Mouse (Mus musculus) embryonic facial prominence, embryonic 11.5 days (tissue): ENCODE results near the gene Ifngr2. TPM values are rescaled to one million over a fixed set of nuclear protein-coding genes. Genes with fewer than 3 reads are reported as not detected.
A peak's percentile ranks its signal among the peaks of the same experiment; 100 is the strongest.

ENCODE experiments used
- ATAC-seq: fragments of 200-750 bp; cut with Nextera tagmentation; replicated peaks from 2 replicates; pipeline ENCODE4 v1.8.0; 2017; ENCODE audit warnings: low read depth; ENCODE audit not compliant: insufficient number of reproducible peaks, low FRiP score, low TSS enrichment
- DNase-seq: peaks from one replicate; pipeline ENCODE4 v3.0.0-alpha.2; 2015; ENCODE audit warnings: low spot score
- H3K27ac ChIP-seq: fragments of 300-500 bp; sonication (generic); replicated peaks from 2 replicates; pipeline ENCODE4 v1.5.1; 2014; ENCODE audit warnings: mild to moderate bottlenecking, low read depth, low read length, control low read depth
- H3K27me3 ChIP-seq: fragments of 300-500 bp; sonication (generic); 2 replicates; pipeline ENCODE4 v1.6.1; 2014; ENCODE audit warnings: mild to moderate bottlenecking, low read length, moderate library complexity, mixed read lengths; ENCODE audit not compliant: control insufficient read depth, insufficient read depth
- H3K36me3 ChIP-seq: fragments of 300-500 bp; sonication (generic); replicated peaks from 2 replicates; pipeline ENCODE4 v1.6.1; 2014; ENCODE audit warnings: low read depth, mild to moderate bottlenecking, low read length, moderate library complexity, mixed read lengths; ENCODE audit not compliant: control insufficient read depth, insufficient read depth
- H3K4me1 ChIP-seq: fragments of 300-500 bp; sonication (generic); 2 replicates; pipeline ENCODE4 v1.6.1; 2014; ENCODE audit warnings: low read length, mixed read lengths; ENCODE audit not compliant: control insufficient read depth, insufficient read depth
- H3K4me2 ChIP-seq: fragments of 300-500 bp; sonication (generic); 2 replicates; pipeline ENCODE4 v1.6.1; 2014; ENCODE audit warnings: low read depth, mild to moderate bottlenecking, control low read depth, low read length, moderate library complexity
- H3K4me3 ChIP-seq: fragments of 300-500 bp; sonication (generic); 2 replicates; pipeline ENCODE4 v1.5.1; 2014; ENCODE audit warnings: low read depth, low read length, control low read depth
- H3K9ac ChIP-seq: fragments of 300-500 bp; sonication (generic); replicated peaks from 2 replicates; pipeline ENCODE4 v1.6.1; 2014; ENCODE audit warnings: mild to moderate bottlenecking, control low read depth, low read length
- H3K9me3 ChIP-seq: fragments of 300-500 bp; sonication (generic); replicated peaks from 2 replicates; pipeline ENCODE4 v1.6.1; 2016; ENCODE audit warnings: mild to moderate bottlenecking, low read length, inconsistent platforms, mixed read lengths; ENCODE audit not compliant: control insufficient read depth
- WGBS: fragments of 180-500 bp; shearing (Covaris S2); extraction: QIAGEN DNeasy Blood & Tissue Kit; methylation state at CpG from one replicate; pipeline ENCODE4 v1.1.7; 2014; 5-methylcytosine and 5-hydroxymethylcytosine counted together
- polyA plus RNA-seq: library from polyadenylated mRNA; unstranded; fragments of >200 nt; fragmentation: Nextera tagmentation; extraction: Ambion mirVana; gene quantifications from 2 replicates; pipeline ENCODE4 v1.2.1, GENCODE M21; 2014

The Ifngr2 gene
- polyA plus RNA-seq, 1 experiment from 2014 or later: 41.4 TPM

- no peak for ATAC-seq
Observed at GRCm38 (mm10) chr16:91575151-91575550, 28.3 kb downstream of the Ifngr2 start.

GRCm38 (mm10) chr16:91578980-91579720 is 32.3 kb downstream of the Ifngr2 start:
- Histone ChIP-seq H3K4me1 (no peaks in the 10 kb centered on the region), H3K9me3 (no peaks in the 10 kb centered on the region), H3K36me3 (no peaks in the 10 kb centered on the region; the same call in 1 of the 2 replicates), H3K27ac (no peak overlapping the region), H3K4me2 (no peak overlapping the region), H3K27me3 (no peaks in the 10 kb centered on the region), H3K4me3 (no peak overlapping the region), H3K9ac (no peak overlapping the region)
- WGBS: 82% methylated on average over 14 of the region's 14 CpGs
- ATAC-seq (no peak), DNase-seq (no peak)

More at GRCm38 (mm10) chr16:91575151-91575550, 28.3 kb downstream of the Ifngr2 start:
- Histone ChIP-seq H3K4me2 (no peak overlapping the region), H3K4me1 (no peaks in the 10 kb centered on the region), H3K36me3 (no peaks in the 10 kb centered on the region), H3K9ac (no peak overlapping the region), H3K4me3 (no peak overlapping the region), H3K9me3 (no peaks in the 10 kb centered on the region), H3K27ac (no peak overlapping the region), H3K27me3 (no peaks in the 10 kb centered on the region)
- WGBS: 70% methylated on average over 13 of the region's 13 CpGs
- DNase-seq: no peak

GRCm38 (mm10) chr16:91582307-91582706 is 35.4 kb downstream of the Ifngr2 start:
- no peaks in the 10 kb centered on the region for H3K4me1 ChIP-seq
- no peaks in the 10 kb centered on the region; the same call in none of the 2 replicates for H3K36me3 ChIP-seq
- H3K9me3 ChIP-seq: no peaks in the 10 kb centered on the region
- H3K9ac ChIP-seq: no peak overlapping the region
- WGBS: 58% methylated on average over 2 of the region's 2 CpGs
- peak; percentile 66 for DNase-seq
- no peaks in the 10 kb centered on the region for H3K27me3 ChIP-seq
- no peak overlapping the region for H3K27ac ChIP-seq
- no peak for ATAC-seq
- no peak overlapping the region for H3K4me2 ChIP-seq
- no peak overlapping the region for H3K4me3 ChIP-seq

GRCm38 (mm10) chr16:91585617-91586016 is 38.7 kb downstream of the Ifngr2 start:
- Histone ChIP-seq H3K4me3 (no peak overlapping the region), H3K36me3 (no peaks in the 10 kb centered on the region; the same call in none of the 2 replicates), H3K4me2 (no peak overlapping the region), H3K9me3 (no peaks in the 10 kb centered on the region), H3K4me1 (no peaks in the 10 kb centered on the region), H3K27ac (no peak overlapping the region), H3K27me3 (no peaks in the 10 kb centered on the region), H3K9ac (no peak overlapping the region)
- no peak for DNase-seq
- ATAC-seq: no peak
- 90% methylated on average over 5 of the region's 5 CpGs for WGBS

GRCm38 (mm10) chr16:91586244-91586643 is 39.4 kb downstream of the Ifngr2 start:
- ATAC-seq: no peak
- Histone ChIP-seq H3K27me3 (no peaks in the 10 kb centered on the region), H3K4me1 (no peaks in the 10 kb centered on the region), H3K27ac (no peak overlapping the region), H3K9ac (no peak overlapping the region), H3K4me2 (no peak overlapping the region), H3K9me3 (no peaks in the 10 kb centered on the region), H3K4me3 (no peak overlapping the region), H3K36me3 (no peaks in the 10 kb centered on the region; the same call in 1 of the 2 replicates)
- WGBS: 89% methylated on average over 6 of the region's 6 CpGs
- DNase-seq: no peak

- DNase-seq (no peak), ATAC-seq (no peak)
- 67% methylated on average over 6 of the region's 6 CpGs for WGBS
- Histone ChIP-seq H3K4me3 (no peak overlapping the region), H3K9ac (no peak overlapping the region), H3K36me3 (no peaks in the 10 kb centered on the region; the same call in 1 of the 2 replicates), H3K4me1 (no peaks in the 10 kb centered on the region), H3K9me3 (no peaks in the 10 kb centered on the region), H3K27me3 (no peaks in the 10 kb centered on the region), H3K4me2 (no peak overlapping the region), H3K27ac (no peak overlapping the region)
Observed at GRCm38 (mm10) chr16:91587730-91588453, 41.0 kb downstream of the Ifngr2 start.

GRCm38 (mm10) chr16:91588703-91589102 is 41.8 kb downstream of the Ifngr2 start:
- 82% methylated on average over 3 of the region's 3 CpGs for WGBS
- H3K9me3 ChIP-seq: no peaks in the 10 kb centered on the region
- no peak for ATAC-seq
- H3K9ac ChIP-seq: no peak overlapping the region
- H3K36me3 ChIP-seq: no peaks in the 10 kb centered on the region; the same call in 1 of the 2 replicates
- no peaks in the 10 kb centered on the region for H3K27me3 ChIP-seq
- no peak for DNase-seq
- no peak overlapping the region for H3K4me2 ChIP-seq
- no peak overlapping the region for H3K27ac ChIP-seq
- no peak overlapping the region for H3K4me3 ChIP-seq
- H3K4me1 ChIP-seq: no peaks in the 10 kb centered on the region

- no peaks in the 10 kb centered on the region for H3K9me3 ChIP-seq
- no peak for ATAC-seq
Observed at GRCm38 (mm10) chr16:91592162-91592561, 45.3 kb downstream of the Ifngr2 start.

More at GRCm38 (mm10) chr16:91592162-91592561, 45.3 kb downstream of the Ifngr2 start:
- H3K36me3 ChIP-seq: no peaks in the 10 kb centered on the region
- H3K27ac ChIP-seq: no peak overlapping the region
- no peak overlapping the region for H3K9ac ChIP-seq
- peaks cover 4% of the 10 kb centered on the region; the same call in 1 of the 2 replicates for H3K4me1 ChIP-seq
- 65% methylated on average over 8 of the region's 8 CpGs for WGBS
- no peak overlapping the region for H3K4me3 ChIP-seq
- no peaks in the 10 kb centered on the region for H3K27me3 ChIP-seq
- H3K4me2 ChIP-seq: no peak overlapping the region
- DNase-seq: no peak
